Mouse (Mus musculus) hindbrain, embryonic 13.5 days (tissue): ENCODE measurements around the gene Adam22. TPM values are rescaled to one million over a fixed set of nuclear protein-coding genes. Genes with fewer than 3 reads are reported as not detected.

Experiments used
- ATAC-seq: fragments of 200-750 bp; cut with Nextera tagmentation; 2 replicates; pipeline ENCODE4 v1.8.0; 2017; ENCODE audit warnings: moderate TSS enrichment; ENCODE audit not compliant: low FRiP score
- H3K27ac ChIP-seq: fragments of 300-500 bp; sonication (generic); 2 replicates; pipeline ENCODE4 v1.5.1; 2015; ENCODE audit warnings: inconsistent platforms, mild to moderate bottlenecking, moderate library complexity
- H3K27me3 ChIP-seq: fragments of 300-500 bp; sonication (generic); 2 replicates; pipeline ENCODE4 v1.6.1; 2015; ENCODE audit warnings: mild to moderate bottlenecking, inconsistent platforms
- H3K36me3 ChIP-seq: fragments of 300-500 bp; sonication (generic); 2 replicates; pipeline ENCODE4 v1.6.1; 2015; ENCODE audit warnings: mild to moderate bottlenecking, inconsistent platforms
- H3K4me1 ChIP-seq: fragments of 300-500 bp; sonication (generic); replicated peaks from 2 replicates; pipeline ENCODE4 v1.6.1; 2015; ENCODE audit warnings: inconsistent platforms
- H3K4me2 ChIP-seq: fragments of 300-500 bp; sonication (generic); 2 replicates; pipeline ENCODE4 v1.6.1; 2015; ENCODE audit warnings: inconsistent platforms, mild to moderate bottlenecking, moderate library complexity
- H3K4me3 ChIP-seq: fragments of 300-500 bp; sonication (generic); 2 replicates; pipeline ENCODE4 v1.5.1; 2015; ENCODE audit warnings: mild to moderate bottlenecking, inconsistent platforms
- H3K9ac ChIP-seq: fragments of 300-500 bp; sonication (generic); 2 replicates; pipeline ENCODE4 v1.6.1; 2015; ENCODE audit warnings: mild to moderate bottlenecking, inconsistent platforms
- H3K9me3 ChIP-seq: fragments of 300-500 bp; sonication (generic); 2 replicates; pipeline ENCODE4 v1.6.1; 2016; ENCODE audit warnings: inconsistent platforms
- WGBS: fragments of 180-500 bp; shearing (Covaris S2); methylation state at CpG from one replicate; pipeline ENCODE4 v1.1.7; 2015; 5-methylcytosine and 5-hydroxymethylcytosine counted together
- polyA plus RNA-seq: library from polyadenylated mRNA; unstranded; fragments of >200 nt; fragmentation: Nextera tagmentation; extraction: Ambion mirVana; gene quantifications from 2 replicates; pipeline ENCODE4 v1.2.1, GENCODE M21; 2015

Gene Adam22
- polyA plus RNA-seq, 1 experiment from 2014 or later: 35.2 TPM

- no peak overlapping the region for H3K4me3 ChIP-seq
- ATAC-seq: no peak
- H3K27ac ChIP-seq: no peak overlapping the region
- H3K9me3 ChIP-seq: no peaks in the 10 kb centered on the region
- H3K9ac ChIP-seq: no peak overlapping the region
- no peaks in the 10 kb centered on the region for H3K27me3 ChIP-seq
- peaks cover 47% of the 10 kb centered on the region for H3K36me3 ChIP-seq
- WGBS: 92% methylated on average over 2 of the region's 2 CpGs
- H3K4me2 ChIP-seq: no peak overlapping the region
- no peaks in the 10 kb centered on the region for H3K4me1 ChIP-seq
Observed at GRCm38 (mm10) chr5:8129750-8130149, 238.2 kb downstream of the Adam22 start.

GRCm38 (mm10) chr5:8120926-8121325 lies 247.0 kb downstream of the Adam22 start:
- WGBS: 92% methylated on average over 3 of the region's 3 CpGs
- Histone ChIP-seq H3K4me3 (no peak overlapping the region), H3K27ac (no peak overlapping the region), H3K36me3 (peaks cover 25% of the 10 kb centered on the region), H3K9me3 (no peaks in the 10 kb centered on the region), H3K9ac (no peak overlapping the region), H3K27me3 (no peaks in the 10 kb centered on the region), H3K4me1 (no peaks in the 10 kb centered on the region), H3K4me2 (no peak overlapping the region)
- no peak for ATAC-seq

GRCm38 (mm10) chr5:8120087-8120486 lies 247.9 kb downstream of the Adam22 start:
- H3K36me3 ChIP-seq: peaks cover 26% of the 10 kb centered on the region
- WGBS: 83% methylated on average over 2 of the region's 2 CpGs
- no peak for ATAC-seq

GRCm38 (mm10) chr5:8116561-8117168 lies 251.3 kb downstream of the Adam22 start:
- Histone ChIP-seq H3K4me1 (no peaks in the 10 kb centered on the region), H3K36me3 (peaks cover 15% of the 10 kb centered on the region), H3K9me3 (no peaks in the 10 kb centered on the region), H3K4me3 (no peak overlapping the region), H3K9ac (no peak overlapping the region), H3K4me2 (no peak overlapping the region), H3K27me3 (no peaks in the 10 kb centered on the region), H3K27ac (no peak overlapping the region)
- WGBS: 82% methylated on average over 5 of the region's 5 CpGs
- no peak for ATAC-seq

More at GRCm38 (mm10) chr5:8120087-8120486, 247.9 kb downstream of the Adam22 start:
- Histone ChIP-seq H3K4me2 (no peak overlapping the region), H3K9ac (no peak overlapping the region), H3K4me3 (no peak overlapping the region), H3K27ac (no peak overlapping the region), H3K4me1 (no peaks in the 10 kb centered on the region), H3K9me3 (no peaks in the 10 kb centered on the region), H3K27me3 (no peaks in the 10 kb centered on the region)

DNA sequence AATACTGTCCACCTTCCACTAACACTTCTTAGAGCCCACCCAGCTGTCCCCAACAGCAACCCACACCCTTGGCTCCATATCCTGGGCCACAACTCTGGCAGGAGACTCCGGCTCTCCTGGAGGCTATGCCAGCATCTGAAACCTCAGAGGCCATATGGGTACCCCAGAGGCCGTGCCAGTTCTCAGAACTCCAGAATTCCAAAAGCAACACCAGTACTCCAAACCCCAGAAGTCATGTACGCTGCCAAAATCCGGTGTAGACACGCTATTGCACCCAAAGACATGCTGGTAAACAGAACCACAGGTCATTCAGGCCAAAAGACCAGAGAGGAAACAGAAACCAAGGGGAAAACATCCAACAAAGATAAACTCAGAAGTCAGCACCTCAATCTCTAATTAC lies 255.7 kb downstream of the Adam22 start:
- H3K36me3 ChIP-seq: peaks cover 9% of the 10 kb centered on the region; the same call in 1 of the 2 replicates
- no peaks in the 10 kb centered on the region for H3K9me3 ChIP-seq
- no peak overlapping the region for H3K9ac ChIP-seq
- H3K4me3 ChIP-seq: no peak overlapping the region
- WGBS: 94% methylated on average over 5 of the region's 5 CpGs
- H3K4me2 ChIP-seq: no peak overlapping the region
- no peaks in the 10 kb centered on the region for H3K4me1 ChIP-seq
- no peak overlapping the region for H3K27ac ChIP-seq
- ATAC-seq: no peak
- no peaks in the 10 kb centered on the region for H3K27me3 ChIP-seq

DNA sequence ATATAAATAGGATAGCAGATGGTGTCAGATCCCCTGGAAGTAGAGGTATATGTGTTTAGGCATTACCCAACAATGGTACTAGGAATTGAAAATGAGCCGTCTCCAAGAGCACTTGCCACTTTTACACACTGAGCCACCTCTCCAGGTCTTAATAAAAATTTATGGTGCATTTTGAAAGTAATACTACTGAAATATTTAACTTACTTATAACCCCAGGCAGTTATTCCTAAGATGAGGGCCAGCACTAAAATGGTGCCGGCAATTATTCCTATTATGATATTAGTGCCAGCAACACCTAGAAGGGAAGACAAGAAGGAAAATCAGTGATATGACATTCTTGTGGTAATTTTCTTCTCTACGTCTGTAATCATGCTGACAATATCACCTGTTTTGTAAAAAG lies 256.3 kb downstream of the Adam22 start:
- H3K4me2 ChIP-seq: no peak overlapping the region
- H3K27ac ChIP-seq: no peak overlapping the region
- no peak overlapping the region for H3K9ac ChIP-seq
- H3K36me3 ChIP-seq: peaks cover 9% of the 10 kb centered on the region; the same call in 1 of the 2 replicates
- no peaks in the 10 kb centered on the region for H3K4me1 ChIP-seq
- no peak for ATAC-seq
- 94% methylated on average over 3 of the region's 3 CpGs for WGBS
- H3K9me3 ChIP-seq: no peaks in the 10 kb centered on the region
- no peaks in the 10 kb centered on the region for H3K27me3 ChIP-seq
- H3K4me3 ChIP-seq: no peak overlapping the region

DNA sequence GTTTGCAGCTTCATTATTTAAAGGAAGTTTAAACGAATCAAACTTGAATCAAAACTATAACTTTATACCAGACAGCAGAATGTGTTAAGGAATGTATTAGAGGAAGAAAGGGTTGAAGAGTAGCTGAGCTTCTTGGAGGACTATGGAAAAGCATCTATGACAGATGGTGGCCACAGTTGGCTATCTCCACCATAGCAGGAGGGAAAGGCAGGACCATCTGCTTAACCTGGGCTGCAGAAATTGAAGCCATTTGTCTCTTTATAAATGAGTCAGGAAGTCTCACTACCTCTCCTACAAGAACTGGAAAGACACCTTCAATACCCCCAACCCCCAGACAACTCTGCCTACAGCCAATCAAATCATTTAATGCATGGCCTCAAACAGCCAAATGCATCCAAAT lies 272.3 kb downstream of the Adam22 start:
- H3K9me3 ChIP-seq: no peaks in the 10 kb centered on the region
- 93% methylated on average over 1 of the region's 1 CpGs for WGBS
- H3K4me2 ChIP-seq: no peak overlapping the region
- ATAC-seq: no peak
- no peaks in the 10 kb centered on the region for H3K27me3 ChIP-seq
- no peak overlapping the region for H3K27ac ChIP-seq
- H3K4me1 ChIP-seq: no peaks in the 10 kb centered on the region
- H3K9ac ChIP-seq: no peak overlapping the region
- H3K4me3 ChIP-seq: no peak overlapping the region
- peaks cover 18% of the 10 kb centered on the region for H3K36me3 ChIP-seq

DNA sequence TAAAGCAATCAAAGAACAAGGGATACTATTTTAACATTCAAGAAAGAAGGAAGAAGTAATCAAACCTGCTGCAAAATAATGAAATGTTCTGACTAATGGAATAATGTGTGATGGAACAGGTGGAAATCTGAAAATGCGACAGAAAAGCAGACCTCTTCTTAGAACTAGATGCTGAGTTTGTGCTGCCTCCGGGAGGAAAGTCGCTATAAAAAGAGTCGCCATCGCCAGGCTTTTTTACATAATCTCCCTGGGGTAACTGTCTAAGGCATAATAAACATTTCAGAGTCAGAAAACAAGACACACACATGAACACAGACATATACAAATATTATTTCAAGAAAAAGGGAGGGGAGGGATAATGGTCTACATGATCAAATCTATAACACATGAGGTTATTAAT lies 273.0 kb downstream of the Adam22 start:
- WGBS: 78% methylated on average over 5 of the region's 5 CpGs
- no peak overlapping the region for H3K27ac ChIP-seq
- H3K4me1 ChIP-seq: no peaks in the 10 kb centered on the region
- no peak for ATAC-seq
- no peaks in the 10 kb centered on the region for H3K9me3 ChIP-seq
- peaks cover 19% of the 10 kb centered on the region for H3K36me3 ChIP-seq
- no peak overlapping the region for H3K4me2 ChIP-seq
- H3K4me3 ChIP-seq: no peak overlapping the region
- no peaks in the 10 kb centered on the region for H3K27me3 ChIP-seq
- no peak overlapping the region for H3K9ac ChIP-seq

GRCm38 (mm10) chr5:8088147-8088546 lies 279.8 kb downstream of the Adam22 start:
- no peak for ATAC-seq

DNA sequence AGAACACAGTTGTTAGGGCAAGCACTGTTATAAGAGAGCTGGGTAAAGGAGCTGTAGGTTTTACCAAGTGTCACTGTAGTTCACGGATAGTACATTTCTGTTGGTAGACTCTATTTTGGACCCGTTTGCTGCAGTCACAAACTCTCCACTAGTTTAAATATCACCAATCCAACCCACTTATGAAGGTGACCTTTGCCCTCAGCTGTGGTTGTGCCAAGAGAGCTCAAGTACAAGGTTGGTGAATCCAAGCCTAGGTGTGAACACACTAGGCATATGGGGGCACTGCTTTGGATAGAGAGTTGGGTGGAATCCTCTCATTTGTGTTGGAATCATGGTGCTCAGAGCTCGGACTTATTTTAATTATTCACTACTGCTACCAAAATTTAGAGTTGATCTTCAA lies 282.3 kb downstream of the Adam22 start:
- ATAC-seq: no peak
- H3K27me3 ChIP-seq: no peaks in the 10 kb centered on the region
- no peaks in the 10 kb centered on the region for H3K9me3 ChIP-seq
- H3K4me1 ChIP-seq: no peaks in the 10 kb centered on the region
- H3K9ac ChIP-seq: no peak overlapping the region
- H3K4me3 ChIP-seq: no peak overlapping the region
- WGBS: 91% methylated on average over 3 of the region's 3 CpGs
- no peak overlapping the region for H3K4me2 ChIP-seq
- H3K36me3 ChIP-seq: peaks cover 12% of the 10 kb centered on the region
- no peak overlapping the region for H3K27ac ChIP-seq

More at GRCm38 (mm10) chr5:8088147-8088546, 279.8 kb downstream of the Adam22 start:
- Histone ChIP-seq H3K9ac (no peak overlapping the region), H3K36me3 (peaks cover 23% of the 10 kb centered on the region), H3K4me2 (no peak overlapping the region), H3K9me3 (no peaks in the 10 kb centered on the region), H3K27me3 (no peaks in the 10 kb centered on the region), H3K4me3 (no peak overlapping the region), H3K27ac (no peak overlapping the region), H3K4me1 (no peaks in the 10 kb centered on the region)
- WGBS: 88% methylated on average over 3 of the region's 3 CpGs

- Histone ChIP-seq H3K9ac (no peak overlapping the region), H3K9me3 (no peaks in the 10 kb centered on the region), H3K36me3 (peaks cover 6% of the 10 kb centered on the region), H3K27ac (no peak overlapping the region), H3K4me2 (no peak overlapping the region), H3K27me3 (no peaks in the 10 kb centered on the region), H3K4me3 (no peak overlapping the region), H3K4me1 (no peaks in the 10 kb centered on the region)
- WGBS: 71% methylated on average over 20 of the region's 20 CpGs
- no peak for ATAC-seq
Observed at GRCm38 (mm10) chr5:8082800-8083509, 285.0 kb downstream of the Adam22 start.

GRCm38 (mm10) chr5:8077481-8077880 lies 290.5 kb downstream of the Adam22 start:
- 90% methylated on average over 8 of the region's 8 CpGs for WGBS
- H3K4me3 ChIP-seq: no peak overlapping the region
- H3K27ac ChIP-seq: no peak overlapping the region
- H3K27me3 ChIP-seq: no peaks in the 10 kb centered on the region
- peaks cover 21% of the 10 kb centered on the region for H3K36me3 ChIP-seq
- H3K4me2 ChIP-seq: no peak overlapping the region
- no peaks in the 10 kb centered on the region for H3K4me1 ChIP-seq
- no peaks in the 10 kb centered on the region for H3K9me3 ChIP-seq
- no peak for ATAC-seq
- H3K9ac ChIP-seq: no peak overlapping the region
